ENCODE assay signal across 22 mouse cellular contexts in genomic region chr5:122026284-122026683, GRCm38 (mm10). TPM values are rescaled to one million over a fixed set of nuclear protein-coding genes. Genes with fewer than 3 reads are reported as not detected.
DNase-seq lines count a peak whose midpoint lies in the region; ATAC-seq lines count a peak whose summit lies in the region.
"Had no signal": no experiment of that assay in that cellular context is flagged by ENCODE, and none has a peak within 500 bp of the region (broad histone marks: within the 10 kb centered on the region; RNA-seq: fewer than 3 reads in every experiment).

No protein-coding gene starts in this region.

- no peak overlapping the region for H3K9ac ChIP-seq in liver, embryonic 11.5 days (ENCODE audit: low read depth, low read length)
- H3K9ac ChIP-seq in liver, embryonic 15.5 days, result no peak overlapping the region
- H3K9ac ChIP-seq in hindbrain, embryonic 12.5 days, result no peak overlapping the region
- H3K9ac ChIP-seq: embryonic facial prominence, embryonic 13.5 days; forebrain, embryonic 13.5 days; forebrain, postnatal 0 days; hindbrain, embryonic 15.5 days had no signal

- peak overlapping the region; percentile 64 for H3K27ac ChIP-seq in liver, embryonic 11.5 days (ENCODE audit: low read depth, low read length)
- H3K27ac ChIP-seq in liver, embryonic 15.5 days (replicated peaks), result peak overlapping the region; percentile 76
- H3K27ac ChIP-seq in hindbrain, embryonic 12.5 days, result no peak overlapping the region
- H3K27ac ChIP-seq: embryonic facial prominence, embryonic 13.5 days; forebrain, embryonic 13.5 days; heart, embryonic 10.5 days; hindbrain, embryonic 15.5 days had no signal

- peak overlapping the region; percentile 33 for H3K4me2 ChIP-seq in liver, embryonic 11.5 days
- H3K4me2 ChIP-seq in liver, embryonic 15.5 days, result peak overlapping the region; percentile 43
- H3K4me2 ChIP-seq in hindbrain, embryonic 12.5 days (replicated peaks), result no peak overlapping the region
- H3K4me2 ChIP-seq: embryonic facial prominence, embryonic 13.5 days; forebrain, embryonic 13.5 days; hindbrain, embryonic 15.5 days had no signal

- no peaks in the 10 kb centered on the region for H3K4me1 ChIP-seq in liver, embryonic 11.5 days (replicated peaks; ENCODE audit: control insufficient read depth, insufficient read depth, low read length)
- H3K4me1 ChIP-seq in liver, embryonic 15.5 days (replicated peaks), result 0 out of 2 replicates have a peak, but pooled peaks cover 5% of the 10 kb centered on the region
- H3K4me1 ChIP-seq in hindbrain, embryonic 12.5 days, result peaks cover 4% of the 10 kb centered on the region; the same call in 1 of the 2 replicates
- H3K4me1 ChIP-seq: embryonic facial prominence, embryonic 13.5 days; forebrain, embryonic 13.5 days; hindbrain, embryonic 15.5 days had no signal

- 52% methylated on average over 7 of the region's 7 CpGs for WGBS in liver, embryonic 11.5 days
- 48% methylated on average over 7 of the region's 7 CpGs for WGBS in liver, embryonic 15.5 days (ENCODE audit: insufficient replicate concordance)
- 71% methylated on average over 7 of the region's 7 CpGs for WGBS in hindbrain, embryonic 12.5 days

- 0 out of 2 replicates have a peak, but pooled peaks cover 2% of the 10 kb centered on the region for H3K36me3 ChIP-seq in liver, embryonic 11.5 days (ENCODE audit: control insufficient read depth, insufficient read depth, low read length)
- H3K36me3 ChIP-seq in liver, embryonic 15.5 days (replicated peaks), result no peaks in the 10 kb centered on the region
- H3K36me3 ChIP-seq in hindbrain, embryonic 12.5 days, result peaks cover 5% of the 10 kb centered on the region; the same call in 1 of the 2 replicates
- H3K36me3 ChIP-seq: hindbrain, embryonic 15.5 days had no signal

- H3K27me3 ChIP-seq in liver, embryonic 11.5 days (replicated peaks; ENCODE audit: control insufficient read depth, insufficient read depth, low read length), result no peaks in the 10 kb centered on the region
- no peaks in the 10 kb centered on the region for H3K27me3 ChIP-seq in liver, embryonic 15.5 days
- no peaks in the 10 kb centered on the region for H3K27me3 ChIP-seq in hindbrain, embryonic 12.5 days
- H3K27me3 ChIP-seq: forebrain, embryonic 13.5 days; hindbrain, embryonic 15.5 days; Patski had no signal

- peak; percentile 24 for DNase-seq in lung, postnatal 25 days (ENCODE audit: low spot score)
- DNase-seq in lung, postnatal 4 days, result no peak
- no peak for DNase-seq in liver, embryonic 11.5 days (ENCODE audit: low spot score)
- DNase-seq in cerebellum, postnatal 25 days, result no peak
- DNase-seq: adrenal gland, postnatal 14 days; cerebellum, adult 11-12 months; cerebellum, adult 9-10 months; cerebellum, postnatal 36 days; forebrain, postnatal 0 days; gastrocnemius, postnatal 10 days; heart, adult 18-20 months; heart, postnatal 10 days; heart, postnatal 4 days had no signal

- H3K4me3 ChIP-seq in liver, embryonic 11.5 days (ENCODE audit: low read depth, low read length), result no peak overlapping the region
- H3K4me3 ChIP-seq in liver, embryonic 15.5 days (replicated peaks), result no peak overlapping the region
- H3K4me3 ChIP-seq in hindbrain, embryonic 12.5 days, result no peak overlapping the region
- H3K4me3 ChIP-seq: embryonic facial prominence, embryonic 13.5 days; forebrain, embryonic 13.5 days; heart, embryonic 10.5 days; hindbrain, embryonic 15.5 days had no signal

- H3K9me3 ChIP-seq in liver, embryonic 11.5 days (ENCODE audit: control insufficient read depth, low read length), result no peaks in the 10 kb centered on the region
- H3K9me3 ChIP-seq in liver, embryonic 15.5 days (replicated peaks), result no peaks in the 10 kb centered on the region
- H3K9me3 ChIP-seq in hindbrain, embryonic 12.5 days (replicated peaks), result 0 out of 2 replicates have a peak, but pooled peaks cover 8% of the 10 kb centered on the region
- H3K9me3 ChIP-seq: heart, embryonic 10.5 days; hindbrain, embryonic 15.5 days had no signal

- no peak; the same call in 1 of the 2 replicates for ATAC-seq in liver, embryonic 11.5 days (replicated peaks; ENCODE audit: low FRiP score)
- peak; percentile 78 for ATAC-seq in liver, embryonic 15.5 days (ENCODE audit: insufficient read depth)
- ATAC-seq in erythroid progenitor cell, adult 5-6 weeks (replicated peaks; ENCODE audit: low FRiP score, poor library complexity, severe bottlenecking), result no peak
- no peak for ATAC-seq in hindbrain, embryonic 12.5 days (ENCODE audit: low FRiP score)
- ATAC-seq: activated CD4-positive, CD25-positive, alpha-beta regulatory T cell, adult 4 months; forebrain, embryonic 13.5 days; forebrain, postnatal 0 days; Patski had no signal

RNA-seq across cellular contexts. Expression of gene Cux2, which starts 23.6 kb away (rescaled TPM):
- 4.9 and 5.2 TPM in 2 replicates for polyA plus RNA-seq in liver, embryonic 11.5 days (2014; fragmentation: Nextera tagmentation; extraction: Ambion mirVana)
- polyA plus RNA-seq in liver, embryonic 15.5 days (2015; fragmentation: Nextera tagmentation; extraction: Ambion mirVana), result 1.8 and 2.2 TPM in 2 replicates
- not detected in 2 replicates for total RNA-seq in erythroid progenitor cell, adult 5-6 weeks (2015; ENCODE audit: low replicate concordance)
- total RNA-seq in erythroid progenitor cell, adult 5-6 weeks (2017; ENCODE audit: low replicate concordance), result not detected in 2 replicates
- polyA plus RNA-seq in hindbrain, embryonic 12.5 days (2016; fragmentation: Nextera tagmentation; extraction: Ambion mirVana), result 25.7 and 27.0 TPM in 2 replicates
